Mouse (Mus musculus) embryonic fibroblast, embryonic 13.5 days (primary cell): ENCODE measurements around the gene Atxn7.

Experiments
- CTCF ChIP-seq: IDR thresholded peaks from 2 replicates; pipeline ENCODE4 v1.5.1; 2011; ENCODE audit warnings: mild to moderate bottlenecking, control low read depth, low read length, moderate library complexity, borderline replicate concordance; ENCODE audit not compliant: insufficient read depth
- POLR2A ChIP-seq: IDR thresholded peaks from 2 replicates; pipeline ENCODE4 v1.6.1; 2011; ENCODE audit warnings: low read depth, mild to moderate bottlenecking, control low read depth, low read length, moderate library complexity

DNA sequence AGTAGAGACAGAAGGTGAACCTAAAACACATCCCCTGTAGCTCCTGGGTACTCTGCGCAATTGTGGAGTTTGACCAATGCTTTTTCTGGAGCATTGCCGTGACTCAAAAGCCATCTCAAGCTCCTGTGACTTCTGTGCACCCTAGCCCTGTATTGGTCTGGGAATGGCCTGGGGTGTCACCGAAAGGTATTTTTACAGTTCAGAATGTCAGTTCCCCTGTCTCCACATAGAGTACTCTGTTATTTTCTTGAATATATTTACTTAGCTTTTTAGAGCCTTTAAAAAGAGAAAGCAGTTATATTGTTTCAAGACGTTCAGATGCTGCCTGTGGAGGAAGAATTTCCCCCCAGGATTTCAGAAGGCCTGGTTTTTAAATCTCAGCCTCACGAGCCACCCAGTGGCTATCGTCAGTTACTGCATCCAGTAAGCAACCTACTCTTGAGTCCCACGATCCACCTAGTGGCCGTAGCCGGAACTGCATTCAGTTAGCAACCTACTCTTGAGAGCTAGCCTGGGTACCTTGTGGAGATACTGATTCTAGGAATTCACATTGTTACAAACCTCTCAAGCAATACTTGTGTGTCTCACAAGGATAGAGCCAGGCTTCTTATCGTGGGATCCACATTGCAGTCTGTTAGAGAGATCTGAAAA, 137.2 kb downstream of the Atxn7 start:
- TF ChIP-seq CTCF (peak; percentile 69; the same call in 1 of the 2 replicates), POLR2A (no peak)
